Mouse (Mus musculus) gastrocnemius, postnatal 4 days (tissue): ENCODE results near the gene Srgap2. TPM values are rescaled to one million over a fixed set of nuclear protein-coding genes. Genes with fewer than 3 reads are reported as not detected.
"Not testable (repeated sequence)": the region's sequence is repeated elsewhere in the genome, so short reads cannot be mapped to it uniquely, and the experiment has no call there.

Experiments used
- DNase-seq, 2 experiments: peaks; one replicate each; pipeline ENCODE4 v3.0.0; 2021 to 2022; ENCODE audit warnings: low spot score in 2 of 2, mixed read lengths in 2 of 2
- microRNA-seq: library from miRNA; unstranded; fragments of <30 nt; microRNA quantifications from one replicate; pipeline ENCODE4 v1.2.0, GENCODE M21; 2021
- total RNA-seq, 2 experiments: library from RNA; stranded (reverse); gene quantifications; 2 replicates each; pipeline ENCODE4 v1.2.3; 2021

Srgap2 gene
- total RNA-seq, 2 experiments from 2014 or later: 66.3 to 67.7 TPM

- DNase-seq: not testable (repeated sequence)
Measured at GRCm38 (mm10) chr1:131252516-131253250, 274.5 kb downstream of the Srgap2 start.

DNA sequence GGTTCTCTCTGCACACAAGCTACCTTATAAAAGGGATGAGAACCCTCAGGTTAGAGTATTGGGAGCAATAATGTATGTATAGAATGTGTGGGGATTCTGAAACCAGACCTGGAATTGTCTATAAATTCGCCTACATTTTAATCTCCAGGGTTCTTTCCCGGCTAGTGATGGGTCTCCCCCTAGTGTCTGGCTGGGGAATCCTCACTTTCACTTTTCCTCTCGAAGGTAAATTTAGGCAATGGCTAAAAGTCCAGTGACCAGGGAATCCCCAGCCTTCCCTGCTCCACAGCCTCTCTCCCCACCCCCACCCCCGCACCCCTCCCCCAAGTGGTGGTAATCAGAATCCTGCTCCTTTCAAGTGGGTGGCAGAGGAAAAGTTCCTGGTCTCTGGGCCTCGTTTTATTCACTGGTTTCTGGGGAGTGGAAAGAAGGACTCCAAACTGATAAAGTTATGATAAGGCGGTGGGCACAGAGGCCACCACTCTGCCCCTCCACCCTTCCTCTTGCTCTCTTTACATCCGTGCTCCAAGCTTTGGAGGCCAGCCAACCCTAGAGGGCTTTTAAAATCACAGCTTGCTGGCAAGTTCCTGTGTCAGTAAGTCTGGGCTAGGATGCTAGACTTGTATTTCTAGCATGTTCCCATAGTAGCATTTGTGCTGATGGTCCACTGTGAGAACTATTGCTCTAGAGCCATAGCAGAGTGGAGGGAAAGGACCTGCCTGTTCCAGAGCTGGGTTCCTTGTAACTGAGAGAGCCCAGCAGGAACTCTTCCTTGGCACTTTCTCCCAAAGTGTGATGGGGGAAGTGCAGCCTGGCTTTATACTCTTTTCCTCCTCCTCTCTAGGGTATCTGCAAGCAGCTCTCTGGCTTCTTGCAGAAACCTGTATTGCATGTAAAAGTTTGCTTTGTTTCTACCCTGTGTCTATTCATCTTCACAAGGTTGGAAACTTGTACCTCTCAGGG, 280.4 kb downstream of the Srgap2 start:
- DNase-seq: no peak

GRCm38 (mm10) chr1:131245926-131246325, 281.2 kb downstream of the Srgap2 start:
- peak in 1 of 2 experiments; percentile 55 for DNase-seq

DNA sequence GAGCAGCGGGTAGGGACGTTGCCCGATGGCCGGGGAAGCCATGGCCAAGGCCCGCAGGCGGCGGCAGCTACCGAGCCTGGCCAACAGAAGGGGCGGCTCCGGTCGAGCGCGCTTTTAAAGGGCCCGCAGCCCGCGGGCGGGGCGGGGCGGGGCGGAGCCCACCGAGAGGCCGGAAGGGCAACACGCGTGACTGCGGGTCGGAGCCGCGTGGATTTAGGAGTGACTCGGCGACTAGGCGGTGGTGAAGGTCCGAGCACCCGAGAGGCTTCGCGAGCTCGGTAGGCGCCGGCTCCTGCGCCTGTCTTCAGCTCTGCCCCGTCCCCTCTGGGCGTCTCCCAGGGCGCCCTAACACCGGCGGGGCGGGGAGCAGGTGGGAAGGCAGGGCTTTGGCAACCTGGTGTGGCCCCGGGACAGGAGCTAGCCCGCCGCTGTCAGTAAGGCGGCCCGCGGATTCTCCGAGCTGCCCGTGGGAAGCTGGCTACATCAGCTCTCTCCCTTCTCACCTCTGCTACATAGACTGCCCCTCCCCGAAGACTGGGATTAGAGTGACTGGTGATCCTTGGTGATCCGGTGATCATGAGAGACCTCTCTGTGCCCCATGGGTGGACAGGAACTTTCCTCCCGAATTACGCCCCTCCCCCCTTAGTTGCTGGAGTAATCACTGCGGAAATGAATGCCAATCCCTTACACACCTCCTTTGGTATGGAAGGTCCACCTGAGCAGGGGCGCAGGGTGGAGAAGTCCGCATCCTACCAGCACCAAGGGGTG, 281.9 kb downstream of the Srgap2 start, which contains the start of gene Rassf5:
Gene Rassf5, minus strand, starts transcription at position 170 of the 768 bp plus-strand sequence.
- peak; percentile 72 to 76 for DNase-seq

DNA sequence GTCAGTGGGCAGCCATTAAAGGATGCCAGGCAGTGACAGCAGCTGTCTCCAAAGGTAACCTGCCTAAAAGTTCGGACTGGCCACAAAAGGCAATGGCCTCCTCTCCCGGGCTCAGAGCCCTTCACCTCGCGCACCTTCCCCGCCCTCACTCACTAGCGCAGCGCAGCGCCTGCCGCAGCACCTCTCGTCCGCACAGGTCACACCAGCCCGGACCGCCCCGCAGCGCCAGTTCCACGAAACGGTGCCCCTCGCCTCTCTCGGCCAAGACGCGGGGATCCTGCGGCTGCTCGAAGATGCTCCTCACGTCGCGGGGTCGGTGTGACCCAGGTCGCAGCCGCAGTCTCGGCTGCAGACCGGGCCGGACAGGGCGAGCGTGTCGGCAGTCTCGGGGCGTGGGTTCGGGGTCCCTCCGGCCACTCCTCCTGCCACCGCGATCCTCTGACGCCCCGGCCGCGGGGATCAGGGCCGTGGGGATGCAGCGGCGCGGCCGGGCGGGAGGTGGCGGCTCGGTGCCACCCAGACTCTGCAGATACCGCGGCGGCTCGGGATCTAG, 282.5 kb downstream of the Srgap2 start:
- no peak for DNase-seq

DNA sequence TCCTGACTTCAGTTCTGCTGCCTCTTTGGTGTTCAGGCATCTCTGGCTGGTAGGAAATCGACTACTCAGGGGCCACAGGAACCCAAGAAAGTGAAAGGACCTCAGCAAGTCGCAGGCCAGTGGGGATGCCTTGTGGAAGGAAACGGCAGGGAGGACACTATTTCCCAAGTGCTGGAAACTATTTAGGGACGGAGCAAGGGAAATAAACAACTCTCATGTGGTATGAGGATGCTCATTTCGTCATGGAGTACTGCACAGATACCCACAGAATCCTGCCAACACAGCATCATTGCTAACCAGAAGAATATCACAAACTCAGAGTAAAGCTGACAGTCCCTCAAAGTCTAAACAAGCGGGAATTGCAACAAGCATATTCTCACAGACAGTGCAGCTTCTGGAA, 284.2 kb downstream of the Srgap2 start:
- no peak for DNase-seq

DNA sequence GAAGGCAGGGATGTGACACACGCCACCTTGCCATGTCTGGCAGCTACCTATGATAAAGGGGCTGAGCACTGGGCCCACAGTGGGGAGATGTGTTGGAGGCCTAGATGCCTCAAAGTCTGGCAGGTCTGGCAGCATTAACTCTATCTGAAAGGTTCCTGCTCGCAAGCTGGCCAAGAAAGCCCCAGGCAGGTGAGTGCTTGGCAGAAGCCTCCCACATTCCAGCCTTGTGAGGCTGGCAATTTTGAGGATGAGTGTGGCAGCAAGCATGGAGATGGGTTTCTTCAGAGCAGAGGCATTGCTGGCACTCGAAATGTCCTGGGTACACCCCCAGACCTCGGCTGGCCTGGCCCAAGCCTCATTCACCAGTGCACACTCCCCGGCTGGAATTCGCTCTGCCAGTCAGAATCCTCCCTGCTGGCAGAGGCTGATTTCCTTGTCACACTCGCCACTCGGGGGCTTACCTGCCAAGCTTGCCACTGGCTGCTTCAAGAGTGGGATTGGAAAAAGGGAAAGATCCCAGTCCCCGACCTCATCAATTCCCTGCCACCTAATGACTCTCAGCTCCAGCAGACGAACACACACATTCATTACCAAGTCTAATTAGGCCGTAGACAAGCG, 287.5 kb downstream of the Srgap2 start:
- no peak for DNase-seq

DNA sequence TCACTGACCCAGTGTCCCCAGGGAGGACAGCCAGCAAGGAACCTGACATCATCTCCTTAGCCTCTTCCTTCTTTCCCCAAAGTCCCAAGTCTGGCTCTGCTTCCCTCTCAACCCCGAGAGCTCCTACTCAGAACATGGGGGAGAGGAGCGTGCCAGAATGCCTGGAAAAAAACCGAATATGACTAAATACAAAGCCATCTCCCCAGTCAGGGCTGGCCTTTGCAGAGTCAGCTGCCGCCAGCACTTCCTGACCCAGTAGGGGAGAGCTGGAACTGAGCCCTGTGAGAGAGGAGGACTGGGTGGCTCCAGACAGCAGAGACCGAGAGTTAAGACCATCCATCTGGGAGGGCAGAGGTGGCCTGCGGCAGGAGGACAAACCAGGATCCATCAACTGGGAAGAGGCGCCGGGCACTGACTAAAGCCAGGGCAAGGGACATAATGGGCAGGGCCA, 288.2 kb downstream of the Srgap2 start:
- peak; percentile 59 to 80 for DNase-seq

DNA sequence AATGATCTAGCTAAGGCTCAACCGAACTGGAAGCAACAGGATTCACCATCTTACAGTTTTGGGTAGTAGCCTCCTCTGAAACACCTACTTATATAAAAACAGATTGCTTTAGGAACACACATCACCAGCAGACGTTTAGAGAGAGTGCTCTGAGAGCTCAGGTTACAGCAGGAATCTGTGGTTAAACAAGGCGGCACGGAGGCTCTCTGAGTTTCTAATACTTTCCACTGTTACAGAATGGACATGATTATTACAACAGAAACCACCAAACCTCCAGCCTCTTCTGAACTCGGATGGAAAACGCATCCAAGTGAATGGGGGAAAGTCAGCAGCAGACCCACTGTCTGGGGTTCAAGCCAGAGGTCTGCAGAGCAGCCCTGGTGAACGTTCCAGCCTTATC, 291.1 kb downstream of the Srgap2 start:
- no peak for DNase-seq

Small RNA genes within 50 kb of the gene (microRNA-seq; reads per million reads assigned to microRNA genes)
- not detected for gene Gm24273

Other genes starting within 250 kb of the Srgap2 start
- 1 to 10 TPM; 7.5 to 7.6 TPM for gene Ikbke, start 247.7 kb downstream of the Srgap2 start, total RNA-seq
- 1 to 10 TPM; 1.7 to 2.0 TPM for gene Fam72a, start 551 bp upstream of the Srgap2 start, total RNA-seq
- gene Avpr1b, start 71.9 kb upstream of the Srgap2 start, total RNA-seq: not detected
- 1 to 10 TPM; 1.4 to 2.1 TPM for gene Ctse, start 111.0 kb upstream of the Srgap2 start, total RNA-seq
- 10 to 100 TPM; 13.2 to 13.3 TPM for gene Rab7b, start 161.3 kb upstream of the Srgap2 start, total RNA-seq
- under 1 TPM in 1 of 2 experiments, not detected in 1; 0.39 TPM for gene Slc26a9, start 216.7 kb upstream of the Srgap2 start, total RNA-seq